ENCODE assay signal across 34 mouse cellular contexts in genomic region chr13:102034484-102034883, GRCm38 (mm10).
DNase-seq lines count a peak whose midpoint lies in the region; ATAC-seq and TF ChIP-seq lines count a peak whose summit lies in the region.
"Had no signal": no experiment of that assay in that cellular context is flagged by ENCODE, and none has a peak within 500 bp of the region (broad histone marks: within the 10 kb centered on the region; RNA-seq: fewer than 3 reads in every experiment).

No protein-coding gene starts in this region.

- 32% methylated on average over 4 of the region's 4 CpGs for WGBS in lung, embryonic 14.5 days
- WGBS in lung, postnatal 0 days, result 31% methylated on average over 4 of the region's 4 CpGs

- H3K36me3 ChIP-seq in lung, embryonic 14.5 days (ENCODE audit: insufficient read depth), result no peaks in the 10 kb centered on the region
- H3K36me3 ChIP-seq in lung, postnatal 0 days (ENCODE audit: insufficient read depth, low read length), result no peaks in the 10 kb centered on the region
- H3K36me3 ChIP-seq: embryonic facial prominence, embryonic 13.5 days; forebrain, embryonic 10.5 days; G1E; heart, embryonic 13.5 days; liver, embryonic 12.5 days; midbrain, embryonic 10.5 days; neural tube, embryonic 13.5 days had no signal

- H3K4me1 ChIP-seq in lung, embryonic 14.5 days (ENCODE audit: insufficient read depth), result no peaks in the 10 kb centered on the region
- no peaks in the 10 kb centered on the region for H3K4me1 ChIP-seq in lung, postnatal 0 days (ENCODE audit: insufficient read depth, low read depth, low read length)
- H3K4me1 ChIP-seq: forebrain, embryonic 10.5 days; liver, embryonic 12.5 days; midbrain, embryonic 10.5 days; neural tube, embryonic 13.5 days had no signal

- DNase-seq in frontal cortex, postnatal 10 days (ENCODE audit: low spot score in 2 of 2), result no peak
- DNase-seq in lung, embryonic 14.5 days, result peak; percentile 18
- no peak for DNase-seq in lung, postnatal 0 days (ENCODE audit: low spot score)
- peak; percentile 5 for DNase-seq in right cerebral cortex, postnatal 25 days
- no peak for DNase-seq in right cerebral cortex, postnatal 4 days
- DNase-seq in natural killer cell, adult 2 months (ENCODE audit: low spot score in 2 of 2), result no peak
- DNase-seq: adrenal gland, adult 8-10 months; cerebellum, adult 11 months; cerebellum, adult 9-10 months; cerebellum, postnatal 36 days; embryo, embryonic 11 days; forebrain, postnatal 0 days; gastrocnemius, postnatal 14 days; kidney, adult 8-10 months; kidney, postnatal 4 days; layer of hippocampus, postnatal 36 days; left cerebral cortex, postnatal 4 days; liver, postnatal 0 days; lung, postnatal 10 days; right cerebral cortex, adult 18-20 months; spleen, adult 18-20 months; thymus, postnatal 14 days had no signal

- no peak overlapping the region for H3K4me3 ChIP-seq in lung, embryonic 14.5 days (ENCODE audit: low read depth, low read length)
- no peak overlapping the region for H3K4me3 ChIP-seq in lung, postnatal 0 days (ENCODE audit: low read depth, low read length)
- H3K4me3 ChIP-seq: embryonic facial prominence, embryonic 13.5 days; forebrain, embryonic 10.5 days; heart, embryonic 13.5 days; liver, embryonic 12.5 days; midbrain, embryonic 10.5 days; myocyte; neural tube, embryonic 13.5 days had no signal

- no peak for TF ChIP-seq EP300 in lung, postnatal 0 days (IDR thresholded peaks at IDR 0.05)

- ATAC-seq in frontal cortex, adult (ENCODE audit: low TSS enrichment), result peak; percentile 94
- 0 out of 2 replicates have a peak, but pooled peaks have one; percentile 35 for ATAC-seq in lung, embryonic 14.5 days (ENCODE audit: insufficient read depth)
- no peak for ATAC-seq in lung, postnatal 0 days
- ATAC-seq: forebrain, postnatal 0 days; hindbrain, embryonic 16.5 days; liver, embryonic 12.5 days; liver, postnatal 0 days had no signal

- H3K27me3 ChIP-seq in lung, embryonic 14.5 days (ENCODE audit: insufficient read depth, low read length), result no peaks in the 10 kb centered on the region
- no peaks in the 10 kb centered on the region for H3K27me3 ChIP-seq in lung, postnatal 0 days (replicated peaks; ENCODE audit: insufficient read depth, low read length)
- H3K27me3 ChIP-seq: embryonic facial prominence, embryonic 13.5 days; heart, embryonic 13.5 days; liver, embryonic 12.5 days; neural tube, embryonic 13.5 days had no signal

- H3K9ac ChIP-seq in lung, embryonic 14.5 days, result no peak overlapping the region
- H3K9ac ChIP-seq in lung, postnatal 0 days (replicated peaks; ENCODE audit: low read depth), result no peak overlapping the region
- H3K9ac ChIP-seq: embryonic facial prominence, embryonic 13.5 days; forebrain, postnatal 0 days; heart, embryonic 13.5 days; liver, embryonic 12.5 days; liver, postnatal 0 days; neural tube, embryonic 13.5 days had no signal

- TF ChIP-seq CTCF in lung, embryonic 14.5 days (IDR thresholded peaks at IDR 0.05; ENCODE audit: low read depth), result no peak
- TF ChIP-seq CTCF in lung, postnatal 0 days (IDR thresholded peaks at IDR 0.05), result no peak

- H3K9me3 ChIP-seq in lung, embryonic 14.5 days (ENCODE audit: low read depth, low read length), result no peaks in the 10 kb centered on the region
- H3K9me3 ChIP-seq in lung, postnatal 0 days (ENCODE audit: low read length), result no peaks in the 10 kb centered on the region
- H3K9me3 ChIP-seq: embryonic facial prominence, embryonic 13.5 days; forebrain, embryonic 10.5 days; G1E; heart, embryonic 13.5 days; liver, embryonic 12.5 days; midbrain, embryonic 10.5 days; neural tube, embryonic 13.5 days had no signal

- no peak overlapping the region for H3K27ac ChIP-seq in lung, embryonic 14.5 days (ENCODE audit: low read depth)
- H3K27ac ChIP-seq in lung, postnatal 0 days (ENCODE audit: low read length), result no peak overlapping the region
- H3K27ac ChIP-seq: embryonic facial prominence, embryonic 13.5 days; forebrain, embryonic 10.5 days; heart, embryonic 13.5 days; kidney, postnatal 0 days; liver, embryonic 12.5 days; macrophage; midbrain, embryonic 10.5 days; neural tube, embryonic 13.5 days had no signal

- no peak overlapping the region for H3K4me2 ChIP-seq in lung, embryonic 14.5 days
- no peak overlapping the region for H3K4me2 ChIP-seq in lung, postnatal 0 days (replicated peaks; ENCODE audit: low read depth, low read length)
- H3K4me2 ChIP-seq: embryonic facial prominence, embryonic 13.5 days; heart, embryonic 13.5 days; liver, embryonic 12.5 days; neural tube, embryonic 13.5 days had no signal

Comparison
In these comparisons a context has a peak if more than half of its experiments do, and no peak if none do; other contexts are left out.
1. DNase-seq: peak in lung, embryonic 14.5 days (single experiment) and right cerebral cortex, postnatal 25 days (single experiment); none in frontal cortex, postnatal 10 days (0 of 2), lung, postnatal 0 days (single experiment), right cerebral cortex, postnatal 4 days (single experiment) and natural killer cell, adult 2 months (0 of 2).